Mouse (Mus musculus) midbrain, embryonic 12.5 days (tissue): Measurements from ENCODE around the gene Syap1. TPM values are rescaled to one million over a fixed set of nuclear protein-coding genes. Genes with fewer than 3 reads are reported as not detected.
A peak's percentile ranks its signal among the peaks of the same experiment; 100 is the strongest.
"Not testable (repeated sequence)": the region's sequence is repeated elsewhere in the genome, so short reads cannot be mapped to it uniquely, and the experiment has no call there.

Experiments used
- ATAC-seq: fragments of 200-750 bp; cut with Nextera tagmentation; 2 replicates; pipeline ENCODE4 v1.8.0; 2017; ENCODE audit warnings: low read depth, moderate TSS enrichment, moderate library complexity; ENCODE audit not compliant: low FRiP score
- H3K27ac ChIP-seq: fragments of 300-500 bp; sonication (generic); replicated peaks from 2 replicates; pipeline ENCODE4 v1.5.1; 2016; ENCODE audit warnings: mild to moderate bottlenecking
- H3K27me3 ChIP-seq: fragments of 300-500 bp; sonication (generic); 2 replicates; pipeline ENCODE4 v1.6.1; 2016; ENCODE audit warnings: mild to moderate bottlenecking
- H3K36me3 ChIP-seq: fragments of 300-500 bp; sonication (generic); 2 replicates; pipeline ENCODE4 v1.6.1; 2016
- H3K4me1 ChIP-seq: fragments of 300-500 bp; sonication (generic); 2 replicates; pipeline ENCODE4 v1.6.1; 2016
- H3K4me2 ChIP-seq: fragments of 300-500 bp; sonication (generic); replicated peaks from 2 replicates; pipeline ENCODE4 v1.6.1; 2016; ENCODE audit warnings: mild to moderate bottlenecking, moderate library complexity
- H3K4me3 ChIP-seq: fragments of 300-500 bp; sonication (generic); 2 replicates; pipeline ENCODE4 v1.5.1; 2016; ENCODE audit warnings: mild to moderate bottlenecking
- H3K9ac ChIP-seq: fragments of 300-500 bp; sonication (generic); replicated peaks from 2 replicates; pipeline ENCODE4 v1.6.1; 2016; ENCODE audit warnings: mild to moderate bottlenecking, moderate library complexity
- H3K9me3 ChIP-seq: fragments of 300-500 bp; sonication (generic); 2 replicates; pipeline ENCODE4 v1.6.1; 2016; ENCODE audit warnings: mild to moderate bottlenecking
- WGBS: fragments of 180-500 bp; shearing (Covaris S2); methylation state at CpG from one replicate; pipeline ENCODE4 v1.1.7; 2016; 5-methylcytosine and 5-hydroxymethylcytosine counted together
- polyA plus RNA-seq: library from polyadenylated mRNA; unstranded; fragments of >200 nt; fragmentation: Nextera tagmentation; extraction: Ambion mirVana; gene quantifications from 2 replicates; pipeline ENCODE4 v1.2.1, GENCODE M21; 2016

Syap1 gene
- polyA plus RNA-seq, 1 experiment from 2014 or later, result 36.0 TPM

DNA sequence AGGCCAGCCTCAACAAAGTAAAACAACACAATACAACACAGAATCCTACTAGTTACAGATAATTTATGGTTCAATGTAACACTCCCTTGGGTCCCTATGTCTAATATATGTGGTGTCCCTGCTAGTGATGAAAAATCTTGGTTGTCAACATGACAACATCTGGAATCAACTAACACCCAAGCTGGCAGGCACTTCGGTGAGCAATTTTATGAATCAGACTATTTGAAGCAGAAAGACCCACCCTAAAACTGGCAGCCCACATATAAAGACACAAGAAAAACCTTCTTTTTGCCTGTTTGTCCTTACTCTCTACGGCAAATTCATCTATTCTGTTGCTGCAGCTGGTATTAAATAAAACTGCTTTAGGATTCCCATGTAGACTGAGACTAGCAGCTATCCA is 14.5 kb downstream of the Syap1 start:
- Histone ChIP-seq H3K36me3 (peaks cover 11% of the 10 kb centered on the region; the same call in 1 of the 2 replicates), H3K9me3 (no peaks in the 10 kb centered on the region), H3K4me1 (no peaks in the 10 kb centered on the region), H3K27ac (no peak overlapping the region), H3K9ac (no peak overlapping the region), H3K4me2 (no peak overlapping the region), H3K4me3 (no peak overlapping the region), H3K27me3 (peaks cover 4% of the 10 kb centered on the region)
- 90% methylated on average over 2 of the region's 2 CpGs for WGBS
- ATAC-seq, result no peak

DNA sequence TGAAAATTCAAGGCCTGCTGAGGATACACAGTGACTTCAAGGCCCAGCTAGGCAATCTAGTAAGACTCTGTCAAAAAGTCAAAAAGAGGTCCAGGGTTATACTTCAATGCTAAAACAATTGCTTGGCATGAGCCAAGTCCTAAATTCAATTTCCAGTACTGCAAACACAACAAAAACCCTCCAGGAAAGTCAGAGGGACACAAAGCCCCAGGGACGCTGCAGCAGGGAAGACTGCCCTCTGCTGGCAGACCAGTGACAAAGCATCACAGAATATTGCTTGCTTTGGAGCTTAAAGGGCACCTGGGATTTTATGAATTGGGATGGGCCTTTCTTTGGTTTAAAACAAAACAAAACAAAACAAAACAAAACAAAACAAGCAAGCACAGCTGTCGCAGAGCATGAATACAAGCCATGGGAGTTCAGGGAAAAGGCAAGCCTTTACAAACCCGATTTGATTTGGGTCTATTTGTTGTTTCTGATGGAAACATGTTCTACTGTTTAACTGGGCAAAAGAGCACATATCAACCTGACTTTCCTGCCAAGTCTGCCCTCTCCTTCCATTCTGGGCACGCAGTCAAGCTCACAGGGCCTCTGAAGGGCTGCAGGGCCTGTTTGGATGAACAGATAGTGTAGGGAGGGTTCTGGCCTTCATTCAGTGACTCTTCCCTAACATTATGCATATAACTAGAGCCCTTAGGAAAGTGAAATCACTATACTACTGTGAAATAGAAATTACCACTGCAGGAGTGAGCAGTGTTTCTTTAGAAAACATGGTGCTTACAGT is 16.3 kb downstream of the Syap1 start:
- Histone ChIP-seq H3K27ac (no peak overlapping the region), H3K4me3 (no peak overlapping the region), H3K27me3 (peaks cover 4% of the 10 kb centered on the region), H3K9ac (no peak overlapping the region), H3K4me1 (no peaks in the 10 kb centered on the region), H3K4me2 (no peak overlapping the region), H3K9me3 (no peaks in the 10 kb centered on the region), H3K36me3 (peaks cover 7% of the 10 kb centered on the region; the same call in 1 of the 2 replicates)
- 47% methylated on average over 4 of the region's 4 CpGs for WGBS
- ATAC-seq, result no peak

DNA sequence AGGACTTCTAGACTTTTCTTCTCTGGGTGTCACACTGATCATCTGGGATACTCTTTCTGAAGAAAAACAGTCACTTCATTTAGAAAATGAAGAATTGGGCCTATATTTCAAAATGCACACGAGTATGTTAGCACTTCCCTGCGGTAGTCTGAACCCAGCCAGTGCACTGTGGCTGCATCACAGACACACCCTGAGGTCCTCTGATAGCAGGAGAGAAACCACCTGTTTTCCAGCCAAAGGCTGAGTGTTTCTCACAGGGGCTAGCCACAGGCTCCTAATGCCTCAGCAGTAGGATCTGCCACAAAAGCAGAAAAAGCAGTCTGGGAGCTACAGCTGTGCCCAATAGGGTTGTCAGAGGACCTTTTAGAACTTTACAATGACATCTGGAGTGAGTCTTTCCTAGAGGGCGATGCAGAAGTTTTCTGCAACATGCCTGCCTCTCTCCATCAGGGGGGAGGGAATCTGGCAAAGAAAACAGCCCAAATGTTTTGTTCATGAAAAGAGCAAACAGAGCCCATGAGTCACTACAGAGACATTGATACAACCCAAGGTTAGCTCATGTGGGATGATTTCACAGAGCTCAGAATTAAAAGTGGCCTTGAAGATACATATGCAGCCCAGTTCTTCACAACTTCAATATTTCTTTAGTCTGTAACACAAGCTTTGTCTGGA is 19.8 kb downstream of the Syap1 start:
- Histone ChIP-seq H3K4me3 (no peak overlapping the region), H3K4me2 (no peak overlapping the region), H3K27ac (no peak overlapping the region), H3K36me3 (peaks cover 7% of the 10 kb centered on the region; the same call in 1 of the 2 replicates), H3K9me3 (no peaks in the 10 kb centered on the region), H3K9ac (no peak overlapping the region), H3K27me3 (peaks cover 4% of the 10 kb centered on the region), H3K4me1 (no peaks in the 10 kb centered on the region)
- 80% methylated on average over 3 of the region's 3 CpGs for WGBS
- ATAC-seq, result no peak

DNA sequence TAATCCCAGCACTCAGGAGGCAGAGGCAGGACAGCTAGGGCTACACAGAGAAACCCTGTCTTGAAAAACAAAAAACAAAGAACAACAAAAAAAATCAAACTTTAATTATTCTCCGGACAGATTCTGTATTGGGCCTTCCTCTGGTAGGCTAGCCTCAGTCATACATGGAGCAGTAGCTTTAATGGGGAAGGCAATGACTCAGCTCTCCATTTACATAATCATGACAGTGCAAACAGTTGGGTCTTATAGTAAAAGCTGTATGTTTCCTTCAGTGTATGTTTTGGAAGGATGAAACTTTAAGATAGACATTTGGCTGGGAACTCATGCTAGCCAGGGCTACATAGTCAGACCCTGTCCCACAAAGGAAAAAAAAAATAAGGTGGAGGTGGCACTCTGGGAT is 39.6 kb downstream of the Syap1 start:
- 91% methylated on average over 1 of the region's 1 CpGs for WGBS
- no peaks in the 10 kb centered on the region for H3K4me1 ChIP-seq
- no peak for ATAC-seq
- no peak overlapping the region for H3K9ac ChIP-seq
- H3K27me3 ChIP-seq, result no peaks in the 10 kb centered on the region
- H3K4me3 ChIP-seq, result no peak overlapping the region
- H3K4me2 ChIP-seq, result no peak overlapping the region
- H3K9me3 ChIP-seq, result no peaks in the 10 kb centered on the region
- no peaks in the 10 kb centered on the region for H3K36me3 ChIP-seq
- H3K27ac ChIP-seq, result no peak overlapping the region

DNA sequence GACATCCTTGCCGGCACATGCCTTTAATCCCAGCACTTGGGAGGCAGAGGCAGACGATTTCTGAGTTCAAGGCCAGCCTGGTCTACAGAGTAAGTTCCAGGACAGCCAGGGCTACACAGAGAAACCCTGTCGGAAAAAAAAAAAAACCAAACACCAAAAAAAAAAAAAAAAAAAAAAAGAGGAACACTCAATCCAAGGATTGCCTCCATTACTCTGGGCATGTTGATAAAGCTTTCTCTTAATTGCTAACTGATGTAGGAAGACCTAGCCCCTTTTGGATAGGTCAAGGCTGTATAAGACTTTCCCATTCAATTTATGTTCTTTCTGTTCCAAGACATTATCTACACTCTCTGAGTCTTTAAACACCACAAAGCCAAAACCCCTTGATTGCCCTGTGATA is 42.7 kb downstream of the Syap1 start:
- 69% methylated on average over 3 of the region's 3 CpGs for WGBS
- no peak overlapping the region for H3K27ac ChIP-seq
- no peaks in the 10 kb centered on the region for H3K4me1 ChIP-seq
- ATAC-seq, result no peak
- no peaks in the 10 kb centered on the region for H3K9me3 ChIP-seq
- H3K27me3 ChIP-seq, result no peaks in the 10 kb centered on the region
- H3K4me2 ChIP-seq, result no peak overlapping the region
- H3K4me3 ChIP-seq, result no peak overlapping the region
- H3K36me3 ChIP-seq, result no peaks in the 10 kb centered on the region
- no peak overlapping the region for H3K9ac ChIP-seq

DNA sequence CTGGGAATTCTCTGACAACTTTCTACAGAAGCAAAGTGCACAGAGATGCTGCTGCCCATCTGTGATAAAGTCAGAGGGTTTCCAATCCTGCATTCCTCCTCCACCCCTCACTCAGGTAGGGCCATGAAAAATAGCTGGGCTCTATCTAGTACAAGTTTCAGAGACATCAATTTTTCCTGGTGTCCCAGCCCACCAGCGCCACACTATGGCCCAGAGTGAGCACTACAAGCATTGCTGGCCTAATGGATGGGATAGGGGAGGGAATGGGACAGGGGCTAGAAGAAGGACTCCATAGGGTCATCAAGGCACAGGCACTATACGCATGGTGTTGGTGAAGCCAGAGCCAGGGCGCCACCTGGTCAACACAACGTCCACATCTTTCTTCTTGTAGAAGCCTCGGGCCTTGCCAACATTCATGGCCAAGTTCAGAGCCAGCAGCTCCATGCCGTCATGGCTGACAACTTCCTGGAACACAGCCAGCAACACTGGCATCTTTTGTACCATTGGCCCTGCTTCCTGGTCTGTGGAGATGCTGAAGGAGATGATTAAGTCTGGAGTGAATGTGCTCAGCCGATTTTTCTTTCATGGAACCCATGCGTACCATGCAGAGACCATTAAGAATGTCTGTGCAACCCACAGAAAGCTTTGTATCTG is 43.7 kb downstream of the Syap1 start:
- no peak for ATAC-seq
- Histone ChIP-seq H3K27me3 (no peaks in the 10 kb centered on the region), H3K4me1 (no peaks in the 10 kb centered on the region), H3K36me3 (no peaks in the 10 kb centered on the region), H3K9ac (no peak overlapping the region), H3K4me3 (no peak overlapping the region), H3K27ac (no peak overlapping the region), H3K9me3 (no peaks in the 10 kb centered on the region), H3K4me2 (no peak overlapping the region)
- 72% methylated on average over 8 of the region's 8 CpGs for WGBS

DNA sequence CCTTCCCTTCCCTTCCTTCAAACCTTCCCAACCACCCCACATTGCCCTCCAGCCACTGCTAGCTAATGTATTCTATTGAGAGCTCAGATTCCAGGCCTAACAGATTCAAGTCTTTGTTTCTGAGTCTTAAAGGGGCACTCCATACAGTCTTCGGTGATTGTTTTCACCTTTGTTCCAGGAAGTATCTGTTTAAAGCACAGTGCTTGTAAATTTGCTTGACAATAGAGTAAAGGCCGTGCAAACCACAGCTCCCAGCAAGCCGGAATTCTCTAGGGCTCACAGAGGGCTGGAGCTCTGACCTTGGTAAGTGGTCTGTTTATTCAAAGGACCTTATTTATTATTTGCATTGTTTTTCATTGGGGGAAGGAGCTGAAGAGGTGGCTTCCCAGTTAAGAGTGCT is 56.1 kb downstream of the Syap1 start:
- H3K9ac ChIP-seq, result no peak overlapping the region
- 0 out of 2 replicates have a peak, but pooled peaks cover 4% of the 10 kb centered on the region for H3K4me1 ChIP-seq
- 24% methylated on average over 3 of the region's 3 CpGs for WGBS
- H3K27me3 ChIP-seq, result peaks cover 12% of the 10 kb centered on the region; the same call in 1 of the 2 replicates
- no peaks in the 10 kb centered on the region for H3K9me3 ChIP-seq
- ATAC-seq, result no peak
- H3K4me3 ChIP-seq, result no peak overlapping the region
- H3K27ac ChIP-seq, result peak overlapping the region; percentile 42
- no peak overlapping the region for H3K4me2 ChIP-seq
- no peaks in the 10 kb centered on the region for H3K36me3 ChIP-seq

DNA sequence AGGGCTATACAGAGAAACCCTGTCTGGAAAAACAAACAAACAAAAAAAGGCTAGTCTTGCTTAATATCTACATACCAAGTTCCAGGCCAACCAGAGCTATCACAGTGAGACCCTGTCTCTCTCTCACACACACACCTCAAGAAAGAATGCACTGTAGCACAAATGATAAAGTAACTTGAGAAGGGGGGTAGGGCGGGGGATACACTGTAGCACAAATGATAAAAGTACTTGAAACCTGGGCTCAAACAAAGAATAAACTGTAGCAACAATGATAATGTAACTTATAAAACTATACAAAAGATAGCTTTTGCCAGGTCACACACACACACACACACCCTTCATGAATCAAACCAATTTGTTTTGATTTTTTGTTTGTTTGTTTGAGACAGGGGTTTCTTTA is 56.7 kb downstream of the Syap1 start:
- ATAC-seq, result no peak
- Histone ChIP-seq H3K4me1 (0 out of 2 replicates have a peak, but pooled peaks cover 4% of the 10 kb centered on the region), H3K27ac (peak overlapping the region; percentile 42), H3K4me3 (no peak overlapping the region), H3K27me3 (peaks cover 12% of the 10 kb centered on the region; the same call in 1 of the 2 replicates), H3K36me3 (no peaks in the 10 kb centered on the region), H3K9me3 (no peaks in the 10 kb centered on the region), H3K4me2 (no peak overlapping the region), H3K9ac (no peak overlapping the region)
- 60% methylated on average over 1 of the region's 1 CpGs for WGBS

DNA sequence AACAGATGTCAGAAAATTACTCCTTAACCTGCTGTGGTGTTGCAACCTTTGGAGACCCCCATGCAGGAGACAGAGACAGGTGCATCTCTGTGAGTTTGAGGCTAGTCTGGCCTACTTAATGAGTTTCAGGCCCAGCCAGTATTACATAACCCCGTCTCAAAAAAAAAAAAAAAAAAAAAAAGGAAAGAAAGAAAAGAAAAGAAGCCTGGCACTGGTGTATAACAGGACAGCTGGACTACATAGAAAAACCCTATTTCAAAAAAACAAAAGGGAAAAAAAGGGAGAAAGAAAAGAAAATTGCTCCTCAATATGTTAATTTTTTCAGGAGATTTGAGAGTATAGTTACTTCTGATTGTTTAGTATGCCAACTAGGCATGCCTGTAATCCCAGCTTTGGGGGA is 57.2 kb downstream of the Syap1 start:
- no peak for ATAC-seq

DNA sequence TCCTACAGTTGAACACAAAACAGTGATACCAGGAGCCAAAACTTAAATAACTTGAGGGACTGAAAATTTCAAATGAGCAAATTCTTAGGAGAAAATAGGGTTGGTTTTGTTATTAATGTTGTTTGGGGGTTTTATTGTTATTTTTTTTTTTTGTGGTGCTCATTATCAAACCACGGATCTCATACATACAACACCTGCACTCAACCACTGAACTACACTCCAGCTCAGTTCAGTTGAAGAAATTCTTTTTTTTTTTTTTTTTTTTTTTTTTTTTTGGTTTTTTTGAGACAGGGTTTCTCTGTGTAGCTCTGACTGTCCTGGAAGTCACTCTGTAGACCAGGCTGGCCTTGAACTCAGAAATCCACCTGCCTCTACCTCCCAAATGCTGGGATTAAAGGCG is 57.9 kb downstream of the Syap1 start:
- H3K9ac ChIP-seq, H3K4me2 ChIP-seq, ATAC-seq, H3K9me3 ChIP-seq, H3K27ac ChIP-seq, H3K4me3 ChIP-seq, H3K4me1 ChIP-seq, H3K36me3 ChIP-seq: not testable (repeated sequence)
- WGBS, result 55% methylated on average over 2 of the region's 2 CpGs
- H3K27me3 ChIP-seq, result peaks cover 12% of the 10 kb centered on the region; the same call in 1 of the 2 replicates

More for the DNA sequence above, 57.2 kb downstream of the Syap1 start:
- Histone ChIP-seq H3K36me3 (no peaks in the 10 kb centered on the region), H3K9me3 (no peaks in the 10 kb centered on the region), H3K27ac (no peak overlapping the region), H3K4me3 (no peak overlapping the region), H3K27me3 (peaks cover 12% of the 10 kb centered on the region; the same call in 1 of the 2 replicates), H3K4me2 (no peak overlapping the region), H3K9ac (no peak overlapping the region), H3K4me1 (0 out of 2 replicates have a peak, but pooled peaks cover 4% of the 10 kb centered on the region)
- 33% methylated on average over 1 of the region's 1 CpGs for WGBS

DNA sequence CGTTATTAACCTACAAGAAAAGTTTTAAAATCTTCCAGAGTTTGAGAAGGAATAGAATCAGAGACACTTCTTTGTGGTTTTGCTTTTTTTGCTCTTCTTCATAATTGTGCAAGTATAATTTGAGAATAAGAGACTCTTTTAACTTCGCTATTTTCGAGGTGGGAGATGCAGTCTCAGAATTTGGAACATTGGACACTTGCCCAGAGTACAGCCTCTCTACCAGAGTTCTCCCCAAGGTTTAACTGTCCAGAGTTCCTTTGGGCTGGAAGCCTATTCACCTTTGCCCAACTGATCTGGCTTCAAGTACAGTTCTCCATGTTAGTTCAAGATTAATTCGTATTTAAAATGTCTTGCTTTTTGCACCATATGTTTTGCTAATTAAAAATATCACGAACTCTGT is 58.5 kb downstream of the Syap1 start:
- peaks cover 12% of the 10 kb centered on the region; the same call in 1 of the 2 replicates for H3K27me3 ChIP-seq
- no peak overlapping the region for H3K27ac ChIP-seq
- no peak overlapping the region for H3K9ac ChIP-seq
- no peak for ATAC-seq
- peak overlapping the region; percentile 56 for H3K4me3 ChIP-seq
- H3K4me2 ChIP-seq, result peak overlapping the region; percentile 33
- no peaks in the 10 kb centered on the region for H3K36me3 ChIP-seq
- no peaks in the 10 kb centered on the region for H3K9me3 ChIP-seq
- 44% methylated on average over 5 of the region's 5 CpGs for WGBS
- H3K4me1 ChIP-seq, result 0 out of 2 replicates have a peak, but pooled peaks cover 4% of the 10 kb centered on the region
